Mouse (Mus musculus): ENCODE data around the gene Nr2c1. TPM values are rescaled to one million over a fixed set of nuclear protein-coding genes. Genes with fewer than 3 reads are reported as not detected.

Gene Nr2c1
- polyA plus RNA-seq, 1 experiment from 2014 or later = 9.5 TPM

- no peaks in the 10 kb centered on the region for H3K9me3 ChIP-seq
- 21% methylated on average over 12 of the region's 12 CpGs for WGBS
- no peak overlapping the region for H3K9ac ChIP-seq (replicated peaks)
- H3K4me1 ChIP-seq (replicated peaks) = peaks cover 24% of the 10 kb centered on the region
- H3K4me2 ChIP-seq (replicated peaks) = peak overlapping the region; percentile 23; the same call in 1 of the 2 replicates
- peaks cover 55% of the 10 kb centered on the region for H3K36me3 ChIP-seq
- H3K4me3 ChIP-seq (replicated peaks) = 0 out of 2 replicates have a peak overlapping the region, but pooled peaks have one; percentile 2
- H3K27ac ChIP-seq = 0 out of 2 replicates have a peak overlapping the region, but pooled peaks have one; percentile 4
- ATAC-seq = no peak; the same call in 1 of the 2 replicates
- H3K27me3 ChIP-seq = no peaks in the 10 kb centered on the region
Measured at GRCm38 (mm10) chr10:94171440-94172130, 23.8 kb downstream of the Nr2c1 start.

- 0 out of 2 replicates have a peak overlapping the region, but pooled peaks have one; percentile 2 for H3K4me3 ChIP-seq (replicated peaks)
- no peak overlapping the region for H3K9ac ChIP-seq (replicated peaks)
- 0 out of 2 replicates have a peak overlapping the region, but pooled peaks have one; percentile 44 for H3K27ac ChIP-seq
- ATAC-seq = no peak
- peaks cover 24% of the 10 kb centered on the region for H3K4me1 ChIP-seq (replicated peaks)
- peak overlapping the region; percentile 23; the same call in 1 of the 2 replicates for H3K4me2 ChIP-seq (replicated peaks)
- no peaks in the 10 kb centered on the region for H3K27me3 ChIP-seq
- WGBS = 39% methylated on average over 11 of the region's 11 CpGs
- no peaks in the 10 kb centered on the region for H3K9me3 ChIP-seq
- peaks cover 50% of the 10 kb centered on the region for H3K36me3 ChIP-seq
Measured at GRCm38 (mm10) chr10:94172137-94172536, 24.3 kb downstream of the Nr2c1 start.

GRCm38 (mm10) chr10:94172706-94173105 lies 24.9 kb downstream of the Nr2c1 start:
- Histone ChIP-seq H3K4me2 (replicated peaks) (peak overlapping the region; percentile 25; the same call in 1 of the 2 replicates), H3K9ac (replicated peaks) (no peak overlapping the region), H3K9me3 (no peaks in the 10 kb centered on the region), H3K4me1 (replicated peaks) (peaks cover 24% of the 10 kb centered on the region), H3K36me3 (peaks cover 45% of the 10 kb centered on the region), H3K27ac (0 out of 2 replicates have a peak overlapping the region, but pooled peaks have one; percentile 44), H3K27me3 (no peaks in the 10 kb centered on the region), H3K4me3 (replicated peaks) (no peak overlapping the region)
- ATAC-seq = no peak
- WGBS = 13% methylated on average over 6 of the region's 6 CpGs

GRCm38 (mm10) chr10:94174652-94175051 lies 26.8 kb downstream of the Nr2c1 start:
- no peak overlapping the region for H3K9ac ChIP-seq (replicated peaks)
- no peak for ATAC-seq
- H3K27ac ChIP-seq = no peak overlapping the region
- H3K4me2 ChIP-seq (replicated peaks) = no peak overlapping the region
- H3K9me3 ChIP-seq = no peaks in the 10 kb centered on the region
- H3K4me1 ChIP-seq (replicated peaks) = peaks cover 24% of the 10 kb centered on the region
- H3K36me3 ChIP-seq = peaks cover 29% of the 10 kb centered on the region
- no peak overlapping the region for H3K4me3 ChIP-seq (replicated peaks)
- WGBS = 91% methylated on average over 7 of the region's 7 CpGs
- H3K27me3 ChIP-seq = no peaks in the 10 kb centered on the region

- H3K4me2 ChIP-seq (replicated peaks) = no peak overlapping the region
- no peak overlapping the region for H3K27ac ChIP-seq
Measured at GRCm38 (mm10) chr10:94183199-94183598, 35.4 kb downstream of the Nr2c1 start.

GRCm38 (mm10) chr10:94198482-94199405 lies 50.9 kb downstream of the Nr2c1 start, which contains the start of gene Ndufa12:
TSS of gene Ndufa12 (plus strand) at chr10:94198720.
- Histone ChIP-seq H3K4me3 (replicated peaks) (peak within 1 kb of the TSS; percentile 91), H3K36me3 (peaks cover 40% of the 10 kb centered on the region), H3K9ac (replicated peaks) (peak within 1 kb of the TSS; percentile 86), H3K4me2 (replicated peaks) (peak within 1 kb of the TSS; percentile 88), H3K9me3 (no peaks in the 10 kb centered on the region), H3K27me3 (no peaks in the 10 kb centered on the region), H3K27ac (peak within 1 kb of the TSS; percentile 78), H3K4me1 (replicated peaks) (peaks cover 18% of the 10 kb centered on the region)
- ATAC-seq = peak; percentile 97
- WGBS = under 1% methylated on average over 46 of the region's 46 CpGs

More at GRCm38 (mm10) chr10:94183199-94183598, 35.4 kb downstream of the Nr2c1 start:
- H3K36me3 ChIP-seq = peaks cover 31% of the 10 kb centered on the region
- H3K9me3 ChIP-seq = no peaks in the 10 kb centered on the region
- 16% methylated on average over 4 of the region's 4 CpGs for WGBS
- no peak for ATAC-seq
- H3K9ac ChIP-seq (replicated peaks) = no peak overlapping the region
- H3K4me3 ChIP-seq (replicated peaks) = no peak overlapping the region
- no peaks in the 10 kb centered on the region for H3K27me3 ChIP-seq
- peaks cover 17% of the 10 kb centered on the region for H3K4me1 ChIP-seq (replicated peaks)

GRCm38 (mm10) chr10:94204973-94205372 lies 57.1 kb downstream of the Nr2c1 start:
- Histone ChIP-seq H3K4me1 (replicated peaks) (peaks cover 8% of the 10 kb centered on the region), H3K9me3 (no peaks in the 10 kb centered on the region), H3K9ac (replicated peaks) (no peak overlapping the region), H3K27me3 (no peaks in the 10 kb centered on the region), H3K36me3 (peaks cover 72% of the 10 kb centered on the region), H3K4me2 (replicated peaks) (no peak overlapping the region), H3K27ac (no peak overlapping the region), H3K4me3 (replicated peaks) (no peak overlapping the region)
- 88% methylated on average over 4 of the region's 4 CpGs for WGBS
- ATAC-seq = no peak

GRCm38 (mm10) chr10:94210718-94211618 lies 63.1 kb downstream of the Nr2c1 start:
- Histone ChIP-seq H3K4me3 (replicated peaks) (no peak overlapping the region), H3K27me3 (no peaks in the 10 kb centered on the region), H3K9me3 (no peaks in the 10 kb centered on the region), H3K27ac (peak overlapping the region; percentile 61), H3K4me2 (replicated peaks) (no peak overlapping the region), H3K4me1 (replicated peaks) (peaks cover 9% of the 10 kb centered on the region), H3K9ac (replicated peaks) (peak overlapping the region; percentile 32; the same call in 1 of the 2 replicates), H3K36me3 (peaks cover 40% of the 10 kb centered on the region)
- WGBS = 67% methylated on average over 6 of the region's 6 CpGs
- ATAC-seq = peak; percentile 91

GRCm38 (mm10) chr10:94211725-94212124 lies 63.9 kb downstream of the Nr2c1 start:
- no peak overlapping the region for H3K4me2 ChIP-seq (replicated peaks)
- H3K27ac ChIP-seq = no peak overlapping the region
- WGBS = 60% methylated on average over 2 of the region's 2 CpGs
- peaks cover 32% of the 10 kb centered on the region for H3K36me3 ChIP-seq
- no peak overlapping the region for H3K4me3 ChIP-seq (replicated peaks)
- 0 out of 2 replicates have a peak overlapping the region, but pooled peaks have one; percentile 32 for H3K9ac ChIP-seq (replicated peaks)
- H3K9me3 ChIP-seq = no peaks in the 10 kb centered on the region
- ATAC-seq = no peak
- H3K27me3 ChIP-seq = no peaks in the 10 kb centered on the region
- peaks cover 9% of the 10 kb centered on the region for H3K4me1 ChIP-seq (replicated peaks)

- no peak overlapping the region for H3K27ac ChIP-seq
- no peak overlapping the region for H3K4me2 ChIP-seq (replicated peaks)
- no peak overlapping the region for H3K9ac ChIP-seq (replicated peaks)
- H3K36me3 ChIP-seq = peaks cover 19% of the 10 kb centered on the region
- H3K9me3 ChIP-seq = no peaks in the 10 kb centered on the region
- H3K4me3 ChIP-seq (replicated peaks) = no peak overlapping the region
- 81% methylated on average over 6 of the region's 6 CpGs for WGBS
- peaks cover 4% of the 10 kb centered on the region; the same call in 1 of the 2 replicates for H3K4me1 ChIP-seq (replicated peaks)
- H3K27me3 ChIP-seq = no peaks in the 10 kb centered on the region
- ATAC-seq = no peak
Measured at GRCm38 (mm10) chr10:94225026-94225750, 77.4 kb downstream of the Nr2c1 start.

Measured in midbrain, embryonic 13.5 days (tissue).